Mouse (Mus musculus) Muller cell, postnatal 12 days (primary cell): ENCODE measurements around the gene Capn15.
A peak's percentile ranks its signal among the peaks of the same experiment; 100 is the strongest.

ENCODE experiments used
- DNase-seq: peaks from one replicate; pipeline ENCODE4 v3.0.0-alpha.2; 2015; ENCODE audit errors: inconsistent ontology term

The Capn15 gene

DNA sequence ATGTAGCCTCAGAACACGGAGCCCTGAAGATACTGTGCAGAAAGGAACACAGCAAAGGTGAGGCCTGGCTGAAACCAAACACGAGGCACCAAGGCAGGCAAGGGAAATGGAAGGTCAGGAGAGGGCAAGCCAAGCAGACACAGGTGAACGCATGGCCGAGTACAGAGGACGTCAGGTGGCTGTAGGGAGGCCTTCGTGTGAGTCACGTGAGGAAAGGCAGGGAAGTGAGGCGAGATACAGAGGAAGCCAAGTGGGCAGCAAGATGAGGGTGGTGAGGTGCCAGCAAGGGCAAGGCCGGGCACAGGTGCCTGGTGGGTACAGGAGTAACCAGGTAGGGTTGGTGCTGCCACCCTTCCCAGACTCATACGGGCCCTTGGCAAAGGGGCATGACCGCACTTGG lies 12.8 kb upstream of the Capn15 start:
- DNase-seq: no peak

DNA sequence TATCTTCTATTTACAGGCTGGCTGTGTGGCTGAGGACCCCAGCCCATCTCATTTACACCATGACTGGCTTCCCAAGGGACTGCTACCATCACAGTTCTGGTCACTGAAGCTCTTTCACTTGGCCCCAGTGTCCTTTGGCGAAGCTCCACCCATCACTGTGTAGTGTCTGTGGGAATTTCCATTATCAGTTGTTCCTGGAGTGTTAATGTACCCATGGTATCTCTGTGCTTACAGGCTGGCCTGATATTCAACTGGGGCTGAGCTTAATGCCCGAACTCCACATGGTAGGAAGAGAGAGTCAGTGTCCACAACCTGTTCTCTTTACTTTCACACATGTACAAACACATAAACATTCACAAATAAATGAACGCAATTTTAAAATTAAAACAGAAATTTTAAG lies 7.9 kb upstream of the Capn15 start:
- DNase-seq: no peak

DNA sequence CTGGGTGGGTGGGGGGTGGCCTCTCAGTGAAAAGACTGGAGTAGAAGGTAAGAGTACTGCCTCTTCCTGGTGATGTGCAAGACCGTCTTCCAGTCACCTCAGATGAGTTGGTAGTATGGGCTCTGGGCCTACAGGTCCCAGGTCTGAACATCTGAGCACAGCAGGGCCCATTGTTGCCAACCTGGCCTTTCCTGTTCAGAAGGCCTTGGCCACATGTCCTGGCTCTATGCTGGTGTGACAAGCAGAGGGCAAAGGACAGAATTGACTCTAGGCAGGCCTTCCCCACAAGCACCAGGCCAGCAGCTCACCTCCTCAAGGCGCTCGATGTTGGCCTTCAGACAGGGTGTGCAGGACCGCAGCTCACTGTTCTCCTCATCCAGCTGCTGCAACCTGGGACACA lies 6.7 kb upstream of the Capn15 start:
- DNase-seq: no peak

DNA sequence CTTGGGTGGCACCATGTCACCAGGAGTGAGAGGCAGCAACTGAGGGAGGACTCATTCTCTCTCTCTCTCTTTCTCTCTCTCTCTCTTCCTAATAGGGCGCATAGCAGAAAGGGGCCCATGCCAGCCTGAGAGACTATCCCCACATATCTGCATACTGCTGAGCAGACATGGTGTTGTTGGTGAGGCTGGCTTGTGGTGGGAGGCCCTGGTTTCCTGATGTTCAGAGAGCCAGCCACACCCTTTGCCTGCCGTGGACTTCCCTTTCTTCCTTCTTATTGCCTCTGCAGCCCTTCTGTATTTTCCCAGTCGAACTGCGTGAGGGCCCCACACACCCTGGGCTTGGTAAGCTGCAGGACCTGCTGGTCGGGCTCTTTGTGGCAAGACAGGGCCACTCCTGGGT lies 4.7 kb upstream of the Capn15 start:
- DNase-seq: no peak

DNA sequence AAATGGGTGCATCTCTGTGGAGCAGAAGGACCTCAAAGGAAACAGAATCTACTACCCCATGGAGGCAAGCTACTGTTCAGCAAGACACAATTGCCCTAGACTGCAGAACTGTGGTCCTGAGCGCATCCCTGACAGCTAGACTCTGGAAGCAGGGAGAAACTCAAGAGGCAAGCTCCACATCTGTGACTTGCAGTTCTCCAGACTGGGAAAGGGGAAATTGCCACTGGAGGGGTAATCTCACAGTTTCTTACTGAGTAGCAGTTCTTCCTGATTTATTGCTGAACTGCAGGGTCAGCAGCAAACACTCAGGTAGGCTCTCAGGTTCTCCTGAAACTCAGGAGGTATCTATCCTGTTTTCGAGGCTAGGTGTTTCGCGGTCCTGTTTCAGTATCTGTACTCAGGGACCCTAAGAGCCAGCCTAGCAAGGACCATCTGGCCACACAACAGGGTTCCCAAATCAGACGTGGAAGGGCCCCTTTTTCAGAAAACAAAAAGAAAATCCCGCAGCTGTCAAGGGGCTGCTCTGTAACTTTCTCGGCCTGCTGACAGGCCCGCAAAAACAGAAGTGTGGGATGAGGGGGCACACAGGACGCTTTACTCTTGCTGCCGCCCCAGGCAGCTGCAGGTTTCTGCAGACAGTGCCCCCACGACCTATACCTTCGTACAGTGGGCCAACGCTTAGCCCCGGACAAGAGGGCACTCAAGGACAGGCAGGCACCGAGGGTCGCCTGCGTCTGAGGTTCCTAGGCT lies 865 bp downstream of the Capn15 start:
- DNase-seq: no peak

DNA sequence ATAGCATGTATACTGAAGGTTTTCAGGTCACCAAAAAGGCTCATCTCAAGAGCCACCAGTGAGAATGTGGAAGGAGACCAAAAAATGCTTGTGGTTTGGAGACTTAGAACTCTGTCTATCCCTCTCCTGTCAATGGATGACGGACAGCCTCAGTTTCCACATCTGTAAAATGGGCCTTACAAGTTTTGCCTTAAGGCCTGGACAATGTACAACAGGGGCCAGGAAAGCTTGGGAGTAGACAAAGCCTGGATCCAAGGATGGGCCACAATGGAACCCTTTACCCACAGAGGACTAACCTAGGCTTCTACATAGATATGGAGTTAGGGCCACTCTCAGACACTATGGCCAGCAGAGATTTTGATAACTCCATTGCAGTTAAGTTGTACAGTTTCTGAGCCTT lies 1.5 kb downstream of the Capn15 start:
- no peak for DNase-seq

DNA sequence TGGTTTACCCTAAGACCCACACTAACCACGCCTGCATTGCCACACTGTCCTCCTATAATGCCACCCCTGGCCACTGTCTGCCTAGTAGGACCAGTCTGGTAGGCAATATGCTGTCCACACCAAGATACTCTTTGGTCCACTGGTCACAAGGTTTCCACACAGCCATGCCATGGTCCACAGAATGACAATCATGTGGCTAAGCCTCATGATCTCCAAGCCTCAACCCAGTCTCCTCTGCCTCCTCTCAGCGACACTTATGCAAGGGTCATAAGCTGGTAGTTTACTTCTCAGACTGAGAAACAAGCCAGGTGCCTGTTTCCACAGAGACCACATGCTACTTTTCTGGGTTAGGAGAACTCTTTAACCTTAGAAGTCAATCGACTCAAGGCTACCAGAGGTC lies 2.7 kb downstream of the Capn15 start:
- no peak for DNase-seq

DNA sequence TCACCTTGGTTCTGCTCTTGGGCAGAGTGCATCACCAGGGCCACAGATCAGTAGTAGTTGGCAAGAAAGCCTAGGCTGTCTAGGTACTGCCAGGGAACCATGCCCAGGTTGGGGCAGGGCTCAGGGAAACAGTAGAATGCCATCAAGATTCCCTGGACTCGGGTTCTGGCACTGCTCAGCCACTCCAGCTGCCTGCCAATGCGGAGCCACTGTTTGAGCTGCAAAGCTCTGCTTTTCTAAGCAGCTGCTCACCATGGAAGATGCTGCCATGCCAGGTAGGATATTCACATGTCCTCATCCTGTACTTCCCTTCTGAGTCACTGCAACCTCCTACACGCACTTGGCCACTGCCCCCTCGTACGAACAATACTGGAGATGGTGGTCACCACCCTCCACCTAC lies 4.7 kb downstream of the Capn15 start:
- peak; percentile 20 for DNase-seq

DNA sequence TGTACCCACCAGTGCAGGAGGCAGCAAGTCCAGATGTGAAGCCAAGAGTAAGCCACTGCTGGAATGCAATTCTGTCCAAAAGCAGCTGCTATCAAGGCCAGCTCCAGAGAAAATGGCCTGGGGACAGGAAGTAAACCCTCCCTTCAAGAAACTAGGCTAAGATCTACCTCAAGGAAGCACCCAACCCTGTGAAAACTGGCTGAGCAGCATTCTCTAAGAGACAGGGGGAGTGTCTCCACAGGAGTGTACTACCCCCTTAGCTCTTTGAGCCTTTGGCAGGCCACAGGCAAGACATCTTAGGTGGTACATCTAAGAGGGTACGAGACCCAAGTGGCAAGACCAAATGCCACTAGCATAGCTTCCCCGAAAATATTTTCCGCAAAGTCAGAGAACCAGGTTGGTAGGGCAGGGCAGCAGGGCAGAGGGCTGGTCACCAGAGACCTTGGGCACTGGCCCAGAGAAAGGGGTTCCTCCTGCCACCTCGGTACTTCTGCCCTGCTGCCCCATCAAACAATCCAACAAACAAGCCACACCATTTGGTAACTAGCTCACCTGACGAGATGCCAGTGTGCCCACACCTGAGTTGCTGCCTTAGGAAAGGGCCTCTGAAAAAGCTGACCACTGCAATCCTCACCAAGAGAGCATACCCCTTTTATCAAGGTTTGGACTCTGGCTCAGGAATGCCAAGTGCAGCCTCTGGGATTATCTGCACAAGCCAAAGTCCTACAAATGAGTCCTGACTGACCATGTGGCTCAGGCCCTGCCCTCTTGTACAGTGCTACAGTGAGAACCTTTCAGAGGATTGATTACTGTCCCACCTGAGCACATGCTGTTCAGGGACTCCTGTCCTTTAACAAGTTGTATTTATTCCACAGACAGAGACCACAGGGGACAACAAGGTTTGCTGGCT lies 5.5 kb downstream of the Capn15 start:
- DNase-seq: no peak

DNA sequence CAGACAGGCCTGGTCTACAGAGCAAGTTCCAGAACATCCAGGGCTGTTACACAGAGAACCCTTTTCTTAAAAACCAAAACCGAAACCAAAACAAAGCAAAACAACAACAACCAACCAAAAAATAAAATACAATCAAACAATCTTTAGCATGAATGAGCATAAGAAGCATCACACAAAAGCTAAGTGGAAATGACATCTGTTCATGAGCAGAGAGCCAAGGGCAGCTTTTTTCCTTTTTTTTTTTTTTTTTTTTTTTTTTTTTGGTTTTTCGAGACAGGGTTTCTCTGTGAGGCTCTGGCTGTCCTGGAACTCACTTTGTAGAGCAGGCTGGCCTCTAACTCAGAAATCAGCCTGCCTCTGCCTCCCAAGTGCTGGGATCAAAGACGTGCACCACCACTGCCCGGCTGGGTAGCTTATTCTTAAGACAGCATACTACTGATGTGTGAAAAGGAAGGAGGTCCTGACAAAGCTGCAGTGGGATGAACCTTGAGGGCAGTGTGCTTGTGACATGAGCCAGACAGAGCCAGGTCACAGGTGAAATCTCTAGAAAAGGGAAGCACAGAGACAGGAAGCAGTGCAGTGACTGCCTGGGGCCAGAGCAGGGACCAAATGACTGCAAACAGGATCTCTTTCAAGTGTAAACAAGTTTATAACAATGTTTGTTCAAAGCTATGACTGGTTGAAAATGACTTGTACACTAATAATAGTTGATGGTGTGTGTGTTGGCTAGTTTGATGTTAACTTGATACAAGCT lies 14.5 kb downstream of the Capn15 start:
- no peak for DNase-seq

DNA sequence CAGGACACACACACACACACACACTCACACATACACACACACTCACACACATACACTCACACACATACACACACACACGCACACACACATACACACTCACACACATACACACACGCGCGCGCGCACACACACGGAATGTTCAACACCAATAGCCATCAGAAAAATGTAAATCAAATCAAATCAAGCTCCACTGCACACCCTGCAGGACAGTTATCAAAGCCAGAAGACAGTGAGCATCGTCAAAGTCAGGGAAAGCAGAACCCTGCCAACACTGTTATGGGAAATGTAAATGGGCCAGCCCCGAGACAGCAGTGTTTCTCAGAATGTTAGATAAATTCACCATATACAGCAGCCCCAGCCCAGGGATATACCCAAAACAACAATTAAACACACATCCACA lies 15.1 kb downstream of the Capn15 start:
- DNase-seq: no peak

DNA sequence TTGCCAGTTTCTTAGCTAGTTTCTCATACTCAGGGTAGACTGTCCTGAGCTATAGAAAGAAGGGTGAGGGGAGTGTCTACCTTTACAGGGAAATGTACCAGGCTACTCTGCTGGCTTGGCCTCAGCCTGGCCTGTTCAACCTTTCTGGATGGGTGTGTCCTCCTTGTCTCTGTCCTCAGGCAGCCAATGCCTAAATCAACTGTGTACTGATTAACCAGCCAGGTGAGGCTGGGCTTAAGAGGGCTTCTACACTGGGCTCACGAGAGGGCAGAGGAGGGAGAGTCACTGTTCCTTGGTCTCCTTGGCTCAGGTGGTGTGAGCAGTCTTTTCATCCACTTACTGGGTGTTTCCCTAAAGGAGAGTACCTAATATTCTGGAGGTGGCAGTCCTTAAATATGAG lies 17.4 kb downstream of the Capn15 start:
- no peak for DNase-seq

DNA sequence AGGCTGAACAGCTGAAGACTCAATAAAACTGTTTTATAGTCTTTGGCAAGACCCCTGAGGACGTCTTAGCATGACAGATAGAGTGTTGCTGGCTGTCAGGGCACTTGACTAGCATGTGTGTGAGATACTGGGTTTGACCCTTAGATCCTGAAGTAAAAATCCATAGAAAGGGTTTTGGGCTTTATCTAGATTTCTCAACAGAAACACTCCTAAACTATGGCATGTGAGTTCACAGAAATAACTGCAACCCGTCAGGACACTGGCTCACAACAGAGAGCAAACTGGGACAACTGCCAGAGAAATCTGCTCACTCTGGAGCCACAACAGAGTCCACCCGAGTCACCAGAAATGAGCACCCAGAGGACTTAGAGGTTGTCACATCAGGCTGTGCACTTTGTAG lies 17.9 kb downstream of the Capn15 start:
- no peak for DNase-seq

DNA sequence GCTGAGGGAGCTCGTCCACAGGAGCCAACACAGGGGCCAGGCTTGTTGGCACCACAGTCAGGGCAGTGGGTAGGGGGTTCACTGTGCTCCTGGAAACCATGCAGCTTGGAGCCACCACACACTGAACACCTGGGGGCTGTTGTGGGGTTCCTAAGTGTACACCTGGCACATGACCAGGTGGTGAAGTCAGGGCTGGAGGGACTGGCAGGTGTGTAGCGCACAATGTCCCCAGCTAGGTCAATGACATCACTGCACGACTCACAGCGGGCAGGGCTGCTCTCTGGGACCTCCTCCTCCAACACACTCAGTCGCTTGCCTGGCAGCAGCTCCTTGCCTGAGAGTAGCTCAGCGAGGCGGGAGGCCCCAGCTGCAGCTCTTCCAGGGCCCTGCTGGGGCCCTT lies 21.3 kb downstream of the Capn15 start:
- DNase-seq: no peak

DNA sequence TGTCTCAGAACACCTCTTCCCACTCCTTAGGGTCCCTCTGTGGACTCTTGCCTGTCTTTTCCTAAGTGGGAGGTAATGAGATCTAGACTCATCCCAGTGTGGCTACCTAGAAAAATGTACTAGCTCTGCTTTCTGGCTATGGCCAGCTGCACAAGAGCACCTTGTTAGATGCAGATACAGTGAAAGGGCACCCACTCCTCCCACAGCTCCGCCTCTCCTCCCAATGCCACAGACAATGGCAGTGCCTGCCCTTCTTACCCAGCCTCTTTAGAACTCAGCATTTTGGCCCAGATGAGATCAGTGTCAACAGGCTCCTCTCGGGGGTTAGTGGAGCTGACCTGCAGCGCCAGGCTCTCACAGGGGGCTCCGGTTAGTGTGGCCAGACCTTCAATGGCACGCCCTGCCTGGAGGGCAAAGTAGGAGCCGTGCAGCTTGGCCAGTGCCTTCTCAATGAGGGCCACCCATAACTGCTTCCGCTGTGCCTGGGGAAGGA lies 23.1 kb downstream of the Capn15 start:
- no peak for DNase-seq

DNA sequence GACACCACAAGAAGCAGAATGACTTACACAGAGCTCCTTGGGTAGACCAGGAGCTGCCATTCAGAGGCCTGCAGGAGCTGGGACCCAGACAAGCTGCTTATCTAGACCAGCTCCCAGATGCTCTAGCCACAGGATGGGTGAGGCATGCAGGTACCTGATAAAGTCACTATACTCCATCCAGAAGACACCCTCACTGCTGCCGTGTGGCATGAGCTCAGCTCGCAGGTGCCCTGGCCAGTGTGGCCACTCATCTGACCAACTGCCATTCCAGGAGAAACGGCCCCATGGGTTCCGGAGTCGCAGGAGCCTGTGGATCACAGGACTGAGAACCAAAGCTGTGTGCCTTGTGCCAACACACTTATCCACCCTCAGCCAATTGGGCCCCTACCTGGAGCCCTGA lies 24.0 kb downstream of the Capn15 start:
- DNase-seq: no peak

DNA sequence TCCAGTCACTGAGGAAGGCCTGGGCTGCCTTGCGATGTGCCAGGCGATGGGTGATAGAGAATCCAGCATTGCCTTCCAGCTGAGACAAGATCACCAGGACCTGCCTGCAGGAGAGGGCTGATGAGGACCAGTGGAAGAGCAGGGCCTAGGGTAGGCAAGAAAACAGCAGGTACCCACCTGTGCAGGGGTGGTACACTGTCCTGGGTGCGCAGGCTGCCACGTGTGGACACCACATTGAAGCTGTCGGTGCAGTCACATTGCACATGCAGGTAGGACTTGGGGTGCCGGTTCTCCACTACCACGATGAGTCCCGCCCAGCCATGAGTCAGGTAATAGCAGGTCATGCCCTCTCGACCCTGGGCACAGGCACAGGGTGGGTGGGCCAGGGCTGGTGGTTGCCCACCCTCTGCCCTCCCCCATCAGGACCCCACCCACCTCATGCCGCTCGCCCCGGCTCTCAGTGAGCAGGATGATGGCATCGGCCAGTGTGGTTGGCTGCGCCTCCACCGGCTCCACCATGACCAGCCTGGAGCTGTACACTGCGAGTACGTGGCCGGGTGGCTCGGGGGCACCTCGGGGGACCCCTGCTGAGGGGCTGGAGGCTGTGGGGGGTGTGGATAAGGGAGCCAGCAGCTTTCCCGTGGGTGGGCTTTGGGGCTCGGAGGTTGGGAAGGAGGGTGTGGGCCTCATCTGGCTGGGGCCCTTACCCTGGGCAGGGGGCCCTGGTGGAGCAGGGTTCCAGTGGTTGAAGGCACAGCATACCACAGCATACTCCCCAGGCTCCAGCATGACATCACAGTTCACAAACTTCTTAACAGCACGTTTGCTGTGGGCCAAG lies 25.7 kb downstream of the Capn15 start:
- DNase-seq: no peak

DNA sequence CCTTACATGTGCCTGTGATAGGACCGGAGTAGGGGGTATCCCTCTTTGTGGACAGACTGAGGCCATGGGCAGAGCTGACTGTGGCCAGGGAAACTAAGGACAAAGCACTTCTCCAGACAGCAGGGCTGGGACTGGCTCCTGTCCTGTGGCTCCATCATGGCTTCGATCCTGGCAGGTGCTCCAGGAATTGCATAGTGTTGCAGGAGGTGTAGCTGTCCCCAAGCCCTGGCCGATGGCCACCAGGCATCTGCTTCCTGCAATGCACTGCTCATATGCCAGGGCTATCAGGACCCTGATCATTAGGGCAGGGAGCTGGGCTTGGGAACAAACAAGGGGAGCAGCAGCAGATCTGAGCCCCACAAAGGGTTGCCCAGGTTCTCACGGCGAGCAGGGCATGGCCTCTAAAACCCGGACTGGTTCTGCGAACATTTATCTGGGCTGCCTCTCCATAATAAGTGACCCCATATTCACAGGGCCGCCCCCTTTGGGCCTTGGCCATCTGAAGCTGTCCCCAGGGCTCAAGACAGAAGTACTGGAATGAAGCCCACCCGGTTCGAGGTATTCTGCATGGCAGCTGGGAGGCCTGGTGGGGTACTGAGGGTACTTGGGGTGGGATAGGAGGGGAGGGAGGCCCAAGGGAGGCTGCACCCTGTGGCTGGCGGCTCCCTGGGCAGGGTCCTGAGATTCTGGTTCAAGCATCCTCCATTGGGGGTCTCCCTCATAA lies 26.7 kb downstream of the Capn15 start:
- no peak for DNase-seq

DNA sequence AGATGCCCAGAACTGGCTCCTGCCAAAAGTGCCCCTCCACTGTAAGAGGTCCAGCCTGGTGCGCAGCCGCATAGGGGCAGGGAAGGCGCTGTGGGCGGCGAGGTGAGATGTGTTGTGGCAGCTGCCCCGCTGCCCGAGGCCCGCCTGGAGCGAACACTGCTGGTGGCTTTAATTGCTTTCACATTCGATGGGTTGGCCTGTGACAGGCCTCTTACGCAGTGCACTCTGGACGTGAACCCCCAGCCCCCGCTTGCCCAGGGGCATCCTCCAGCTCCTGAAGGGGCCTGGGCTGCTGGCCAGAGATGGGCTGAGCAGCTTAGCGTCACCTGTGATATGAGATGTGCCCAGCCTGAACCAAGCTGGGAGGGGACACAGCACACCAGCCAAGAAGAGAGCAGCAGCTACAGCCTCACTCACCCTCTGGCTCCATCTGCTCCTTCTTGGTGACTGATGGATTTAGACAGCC lies 28.0 kb downstream of the Capn15 start:
- no peak for DNase-seq

DNA sequence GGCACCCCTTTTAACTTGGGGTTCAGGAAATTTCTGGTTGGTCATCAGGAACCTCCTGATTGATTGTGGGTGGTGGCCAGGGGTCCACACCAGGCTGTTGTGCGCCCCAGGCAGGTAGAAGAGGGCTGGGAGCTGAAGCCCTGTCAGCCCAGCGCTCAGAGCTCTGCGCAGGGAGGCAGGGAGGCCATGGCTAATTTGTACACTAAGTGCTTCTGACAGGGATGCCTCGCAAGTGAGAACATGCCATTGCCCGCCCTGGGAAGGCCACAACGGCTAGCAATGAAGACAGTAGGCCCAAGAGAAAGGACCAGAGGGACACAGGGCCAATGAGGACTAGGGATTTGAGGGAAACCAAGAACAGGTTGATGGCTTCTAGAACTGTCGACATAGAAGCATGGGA lies 29.0 kb downstream of the Capn15 start:
- no peak for DNase-seq

DNA sequence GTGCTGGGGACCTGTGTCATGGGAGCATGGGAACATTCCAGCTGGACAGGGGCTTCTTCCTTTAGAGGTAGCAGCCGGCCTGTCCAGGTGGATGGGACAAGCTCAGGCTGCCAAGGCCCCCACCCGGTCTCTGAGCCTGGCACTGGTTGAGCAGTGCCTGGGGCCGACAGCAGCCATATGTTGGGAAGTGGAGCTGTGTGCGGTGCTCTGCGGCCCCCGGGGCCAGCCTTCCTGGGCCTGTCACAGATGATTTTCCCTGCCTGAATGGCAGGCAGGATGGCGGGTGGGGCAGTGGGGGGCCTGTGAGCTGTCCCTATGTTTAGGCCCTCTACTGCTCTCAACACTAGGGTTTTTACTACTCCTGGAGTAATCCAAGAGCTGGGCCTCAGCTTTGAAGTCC lies 29.4 kb downstream of the Capn15 start:
- no peak for DNase-seq
